Mouse (Mus musculus): Measurements from ENCODE around the gene Rbm26. TPM values are rescaled to one million over a fixed set of nuclear protein-coding genes. Genes with fewer than 3 reads are reported as not detected.

Rbm26 gene
- polyA plus RNA-seq, 1 experiment, result 27.3 TPM

DNA sequence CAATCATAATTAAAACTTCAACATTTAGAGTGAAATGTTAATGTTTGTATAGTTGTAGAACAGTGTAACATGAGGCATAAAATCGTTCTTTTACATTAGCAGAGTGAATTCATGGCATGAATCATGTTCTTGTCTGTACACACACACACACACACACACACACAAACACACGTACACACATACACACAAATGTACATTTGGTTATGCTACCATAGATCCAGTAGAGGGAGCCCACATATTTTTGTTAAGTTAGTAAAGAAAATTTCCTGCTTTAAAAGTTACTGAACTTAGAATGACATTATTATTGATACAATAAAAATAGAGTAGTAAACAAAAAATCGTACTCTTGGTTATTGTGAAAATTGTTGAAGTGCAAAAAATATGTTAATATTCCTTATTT, 7.7 kb upstream of the Rbm26 start:
- no peaks in the 10 kb centered on the region for H3K36me3 ChIP-seq (ENCODE audit: control insufficient read depth, insufficient read depth, low read length)
- 38% methylated on average over 3 of the region's 3 CpGs for WGBS

DNA sequence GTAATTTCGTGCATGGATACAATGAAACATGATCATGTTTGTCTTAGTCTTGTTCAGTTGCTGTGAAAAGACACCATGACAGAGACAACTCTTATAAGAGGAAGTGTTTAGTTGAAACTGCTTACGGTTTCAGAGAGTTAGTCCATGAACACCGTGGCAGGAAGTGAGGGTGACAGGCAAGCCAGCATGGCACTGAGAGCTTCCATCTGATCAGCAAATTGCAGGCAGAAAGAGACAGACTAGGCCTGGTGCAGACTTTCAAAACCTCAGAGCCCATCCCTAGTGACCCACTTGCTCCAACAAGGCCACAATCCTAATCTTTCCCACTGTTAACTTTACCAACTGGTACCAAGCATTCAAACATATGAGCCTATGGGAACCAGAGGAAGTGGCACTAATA, 5.7 kb upstream of the Rbm26 start:
- no peak for DNase-seq
- Histone ChIP-seq H3K4me3 (ENCODE audit: control insufficient read depth, insufficient read depth, low read length) (no peak overlapping the region), H3K4me1 (replicated peaks; ENCODE audit: control insufficient read depth, insufficient read depth, low read length) (no peaks in the 10 kb centered on the region), H3K27me3 (ENCODE audit: control insufficient read depth, insufficient read depth, low read length) (no peaks in the 10 kb centered on the region), H3K27ac (ENCODE audit: control insufficient read depth, insufficient read depth, low read length) (no peak overlapping the region), H3K36me3 (ENCODE audit: control insufficient read depth, insufficient read depth, low read length) (no peaks in the 10 kb centered on the region)
- whole genome bisulfite sequencing, result 49% methylated on average over 3 of the region's 3 CpGs
- no peak for TF ChIP-seq CTCF (IDR thresholded peaks at IDR 0.05; ENCODE audit: borderline replicate concordance, control insufficient read depth, extremely low read depth, insufficient read depth, low read length, poor library complexity)
- TF ChIP-seq POLR2A (IDR thresholded peaks at IDR 0.05; ENCODE audit: control insufficient read depth, extremely low read depth, insufficient read depth, low read length, poor library complexity), result no peak

More for the DNA sequence above, 7.7 kb upstream of the Rbm26 start:
- no peak for DNase-seq
- Histone ChIP-seq H3K27me3 (ENCODE audit: control insufficient read depth, insufficient read depth, low read length) (no peaks in the 10 kb centered on the region), H3K4me3 (ENCODE audit: control insufficient read depth, insufficient read depth, low read length) (no peak overlapping the region), H3K4me1 (replicated peaks; ENCODE audit: control insufficient read depth, insufficient read depth, low read length) (no peaks in the 10 kb centered on the region), H3K27ac (ENCODE audit: control insufficient read depth, insufficient read depth, low read length) (no peak overlapping the region)
- no peak for TF ChIP-seq CTCF (IDR thresholded peaks at IDR 0.05; ENCODE audit: borderline replicate concordance, control insufficient read depth, extremely low read depth, insufficient read depth, low read length, poor library complexity)
- TF ChIP-seq POLR2A (IDR thresholded peaks at IDR 0.05; ENCODE audit: control insufficient read depth, extremely low read depth, insufficient read depth, low read length, poor library complexity), result no peak

DNA sequence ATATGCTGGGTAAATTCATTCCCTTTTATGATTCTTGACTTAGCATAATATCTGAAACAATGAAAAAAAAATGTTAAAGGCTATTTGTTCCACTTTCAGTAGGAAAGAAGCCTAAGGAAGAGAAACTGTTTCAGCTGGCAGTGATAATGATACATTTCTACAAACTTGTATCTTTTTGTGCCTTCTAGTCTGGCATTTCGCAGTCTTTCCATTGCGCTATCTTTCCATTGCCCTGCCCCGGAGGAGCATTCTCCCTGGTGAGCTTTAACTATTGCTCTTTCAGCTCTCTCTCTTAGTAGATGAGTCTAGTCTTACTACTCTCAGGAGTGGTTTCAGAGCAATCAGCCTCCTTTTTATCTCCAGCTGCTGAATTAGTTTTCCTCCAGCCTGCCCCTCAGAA, 2.6 kb upstream of the Rbm26 start:
- Histone ChIP-seq H3K36me3 (ENCODE audit: control insufficient read depth, insufficient read depth, low read length) (no peaks in the 10 kb centered on the region), H3K4me3 (ENCODE audit: control insufficient read depth, insufficient read depth, low read length) (no peak overlapping the region), H3K27me3 (ENCODE audit: control insufficient read depth, insufficient read depth, low read length) (no peaks in the 10 kb centered on the region), H3K4me1 (replicated peaks; ENCODE audit: control insufficient read depth, insufficient read depth, low read length) (peaks cover 5% of the 10 kb centered on the region), H3K27ac (ENCODE audit: control insufficient read depth, insufficient read depth, low read length) (no peak overlapping the region)
- no peak for TF ChIP-seq POLR2A (IDR thresholded peaks at IDR 0.05; ENCODE audit: control insufficient read depth, extremely low read depth, insufficient read depth, low read length, poor library complexity)
- no peak for TF ChIP-seq CTCF (IDR thresholded peaks at IDR 0.05; ENCODE audit: borderline replicate concordance, control insufficient read depth, extremely low read depth, insufficient read depth, low read length, poor library complexity)
- WGBS, result 94% methylated on average over 3 of the region's 3 CpGs
- no peak for DNase-seq

DNA sequence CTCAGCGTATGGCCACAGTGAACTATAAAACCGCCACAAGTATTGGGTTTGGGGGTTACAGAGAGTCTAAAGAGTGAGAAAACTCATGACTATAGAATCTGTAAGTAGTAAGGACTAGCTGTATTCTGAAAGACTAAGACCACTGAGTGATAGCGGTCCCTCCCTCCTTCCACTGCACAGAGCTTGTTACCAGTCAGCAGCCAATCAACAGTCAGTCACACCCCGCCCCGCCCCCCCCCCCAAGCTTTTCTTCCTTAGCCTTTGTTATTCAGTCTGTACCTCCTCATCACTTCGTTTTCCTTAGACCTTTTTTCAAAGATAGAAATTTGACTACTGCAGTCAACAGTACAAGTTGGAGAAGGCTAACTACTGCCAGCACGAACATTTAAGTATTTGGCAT, 1.9 kb upstream of the Rbm26 start:
- no peak for TF ChIP-seq POLR2A (IDR thresholded peaks at IDR 0.05; ENCODE audit: control insufficient read depth, extremely low read depth, insufficient read depth, low read length, poor library complexity)
- no peak for TF ChIP-seq CTCF (IDR thresholded peaks at IDR 0.05; ENCODE audit: borderline replicate concordance, control insufficient read depth, extremely low read depth, insufficient read depth, low read length, poor library complexity)
- DNase-seq, result no peak
- Histone ChIP-seq H3K27ac (ENCODE audit: control insufficient read depth, insufficient read depth, low read length) (no peak overlapping the region), H3K36me3 (ENCODE audit: control insufficient read depth, insufficient read depth, low read length) (no peaks in the 10 kb centered on the region), H3K27me3 (ENCODE audit: control insufficient read depth, insufficient read depth, low read length) (no peaks in the 10 kb centered on the region), H3K4me1 (replicated peaks; ENCODE audit: control insufficient read depth, insufficient read depth, low read length) (peaks cover 5% of the 10 kb centered on the region), H3K4me3 (ENCODE audit: control insufficient read depth, insufficient read depth, low read length) (no peak overlapping the region)
- 86% methylated on average over 7 of the region's 7 CpGs for WGBS

DNA sequence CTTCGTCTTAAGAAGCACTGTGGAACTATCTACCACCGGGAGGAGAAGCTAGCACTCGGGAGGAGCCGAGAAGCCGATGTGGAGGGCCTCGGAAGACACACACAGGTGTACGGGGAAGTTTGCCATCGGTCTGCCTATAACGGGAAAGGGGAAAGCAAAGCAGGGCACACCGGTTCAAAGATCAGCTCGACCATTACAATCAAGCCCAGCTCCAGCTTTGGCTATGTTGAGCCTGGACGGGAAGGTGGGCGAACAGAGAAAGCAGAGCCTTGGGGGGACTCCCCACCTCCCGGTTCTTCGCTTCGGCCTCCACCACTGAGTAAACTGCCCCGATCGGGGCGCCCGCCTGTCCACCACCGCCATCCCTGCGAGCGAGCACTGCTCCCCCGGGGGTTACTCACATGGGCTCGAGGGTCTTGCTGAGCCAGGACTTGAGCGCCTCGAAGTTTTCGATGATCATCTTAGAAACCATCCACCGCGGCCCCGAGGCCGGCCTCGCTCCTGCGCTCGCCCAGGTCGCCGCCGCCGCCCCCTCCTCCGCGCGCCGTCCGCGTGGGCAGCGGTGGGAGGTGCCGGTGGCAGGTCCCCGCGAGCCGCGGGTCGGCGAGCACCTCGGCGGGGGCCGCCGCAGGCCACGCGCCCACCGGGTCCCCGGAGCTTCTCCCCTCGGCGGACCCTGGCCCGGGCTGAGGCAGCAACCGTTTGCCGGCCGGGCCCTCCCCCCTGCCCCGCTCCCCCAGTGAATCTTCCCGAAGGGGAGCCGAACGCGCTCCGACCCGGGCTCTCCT, 552 bp downstream of the Rbm26 start:
- H3K36me3 ChIP-seq (ENCODE audit: control insufficient read depth, insufficient read depth, low read length), result no peaks in the 10 kb centered on the region
- WGBS, result under 1% methylated on average over 74 of the region's 74 CpGs
- DNase-seq, result peak; percentile 44

DNA sequence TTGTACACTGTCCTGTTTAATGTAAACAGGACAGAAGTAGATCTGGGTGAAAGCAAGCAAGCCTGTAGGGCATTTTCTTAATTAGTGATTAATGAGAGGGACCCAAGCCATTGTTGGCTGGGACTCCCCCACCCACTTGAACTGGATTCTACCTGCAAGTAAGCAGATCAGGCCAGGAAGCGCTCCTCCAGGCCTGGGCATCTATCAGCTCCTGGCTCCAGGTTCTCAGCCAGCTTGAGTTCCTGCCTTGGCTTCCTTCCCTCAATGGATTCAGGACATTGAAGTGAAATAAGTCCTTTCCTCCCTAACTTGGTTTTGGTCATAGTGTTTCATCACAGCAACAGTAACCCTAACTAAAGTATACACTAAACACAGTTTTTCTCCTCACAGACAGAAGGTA, 9.9 kb downstream of the Rbm26 start:
- DNase-seq, result no peak
- H3K27ac ChIP-seq (ENCODE audit: control insufficient read depth, insufficient read depth, low read length), result no peak overlapping the region
- H3K36me3 ChIP-seq (ENCODE audit: control insufficient read depth, insufficient read depth, low read length), result no peaks in the 10 kb centered on the region
- WGBS, result 100% methylated on average over 1 of the region's 1 CpGs
- no peaks in the 10 kb centered on the region for H3K4me1 ChIP-seq (replicated peaks; ENCODE audit: control insufficient read depth, insufficient read depth, low read length)
- TF ChIP-seq POLR2A (IDR thresholded peaks at IDR 0.05; ENCODE audit: control insufficient read depth, extremely low read depth, insufficient read depth, low read length, poor library complexity), result no peak
- TF ChIP-seq CTCF (IDR thresholded peaks at IDR 0.05; ENCODE audit: borderline replicate concordance, control insufficient read depth, extremely low read depth, insufficient read depth, low read length, poor library complexity), result no peak
- no peak overlapping the region for H3K4me3 ChIP-seq (ENCODE audit: control insufficient read depth, insufficient read depth, low read length)
- no peaks in the 10 kb centered on the region for H3K27me3 ChIP-seq (ENCODE audit: control insufficient read depth, insufficient read depth, low read length)

More for the DNA sequence above, 552 bp downstream of the Rbm26 start:
- TF ChIP-seq POLR2A (IDR thresholded peaks at IDR 0.05; ENCODE audit: control insufficient read depth, extremely low read depth, insufficient read depth, low read length, poor library complexity), result no peak
- H3K4me3 ChIP-seq (ENCODE audit: control insufficient read depth, insufficient read depth, low read length), result peak overlapping the region; percentile 98
- no peaks in the 10 kb centered on the region for H3K27me3 ChIP-seq (ENCODE audit: control insufficient read depth, insufficient read depth, low read length)
- peak overlapping the region; percentile 70; the same call in 1 of the 2 replicates for H3K27ac ChIP-seq (ENCODE audit: control insufficient read depth, insufficient read depth, low read length)
- H3K4me1 ChIP-seq (replicated peaks; ENCODE audit: control insufficient read depth, insufficient read depth, low read length), result peaks cover 5% of the 10 kb centered on the region
